Mouse (Mus musculus): ENCODE data around the gene Nsd1. TPM values are rescaled to one million over a fixed set of nuclear protein-coding genes. Genes with fewer than 3 reads are reported as not detected.
A peak's percentile ranks its signal among the peaks of the same experiment; 100 is the strongest.

The Nsd1 gene
- polyA plus RNA-seq, 1 experiment from 2014 or later = 46.3 TPM

GRCm38 (mm10) chr13:55329109-55329682 is 119.6 kb downstream of the Nsd1 start:
- Histone ChIP-seq H3K4me2 (ENCODE audit: low read length) (peak overlapping the region; percentile 95), H3K36me3 (ENCODE audit: control insufficient read depth, insufficient read depth, low read length) (peaks cover 11% of the 10 kb centered on the region), H3K4me1 (ENCODE audit: control insufficient read depth, insufficient read depth, low read depth, low read length) (peaks cover 24% of the 10 kb centered on the region), H3K4me3 (ENCODE audit: low read length) (peak overlapping the region; percentile 86), H3K9me3 (ENCODE audit: control insufficient read depth, low read length) (no peaks in the 10 kb centered on the region), H3K27ac (ENCODE audit: low read depth, low read length) (peak overlapping the region; percentile 83), H3K9ac (ENCODE audit: low read depth, low read length) (peak overlapping the region; percentile 75), H3K27me3 (replicated peaks; ENCODE audit: control insufficient read depth, insufficient read depth, low read length) (no peaks in the 10 kb centered on the region)
- WGBS = 1% methylated on average over 22 of the region's 29 CpGs
- peak; percentile 38 for ATAC-seq

- peak within 1 kb of the TSS; percentile 75 for H3K9ac ChIP-seq (ENCODE audit: low read depth, low read length)
- peaks cover 8% of the 10 kb centered on the region for H3K36me3 ChIP-seq (ENCODE audit: control insufficient read depth, insufficient read depth, low read length)
- peak within 1 kb of the TSS; percentile 95 for H3K4me2 ChIP-seq (ENCODE audit: low read length)
- no peaks in the 10 kb centered on the region for H3K27me3 ChIP-seq (replicated peaks; ENCODE audit: control insufficient read depth, insufficient read depth, low read length)
- no peaks in the 10 kb centered on the region for H3K9me3 ChIP-seq (ENCODE audit: control insufficient read depth, low read length)
- peaks cover 24% of the 10 kb centered on the region for H3K4me1 ChIP-seq (ENCODE audit: control insufficient read depth, insufficient read depth, low read depth, low read length)
- peak; percentile 81 for ATAC-seq
- H3K4me3 ChIP-seq (ENCODE audit: low read length) = peak within 1 kb of the TSS; percentile 86
- peak within 1 kb of the TSS; percentile 83 for H3K27ac ChIP-seq (ENCODE audit: low read depth, low read length)
- WGBS = under 1% methylated on average over 65 of the region's 82 CpGs
These were observed 120.3 kb downstream of the Nsd1 start, which contains the start of gene Mxd3 for GRCm38 (mm10) chr13:55329683-55330566. Gene Mxd3, minus strand, starts transcription at chr13:55329823.

- 48% methylated on average over 14 of the region's 14 CpGs for WGBS
- Histone ChIP-seq H3K4me2 (ENCODE audit: low read length) (peak overlapping the region; percentile 95), H3K27me3 (replicated peaks; ENCODE audit: control insufficient read depth, insufficient read depth, low read length) (no peaks in the 10 kb centered on the region), H3K4me1 (ENCODE audit: control insufficient read depth, insufficient read depth, low read depth, low read length) (peaks cover 24% of the 10 kb centered on the region), H3K27ac (ENCODE audit: low read depth, low read length) (peak overlapping the region; percentile 83), H3K36me3 (ENCODE audit: control insufficient read depth, insufficient read depth, low read length) (peaks cover 4% of the 10 kb centered on the region), H3K4me3 (ENCODE audit: low read length) (peak overlapping the region; percentile 86), H3K9ac (ENCODE audit: low read depth, low read length) (peak overlapping the region; percentile 75), H3K9me3 (ENCODE audit: control insufficient read depth, low read length) (no peaks in the 10 kb centered on the region)
- no peak for ATAC-seq
These were observed 121.2 kb downstream of the Nsd1 start for GRCm38 (mm10) chr13:55330567-55331400.

- H3K27ac ChIP-seq (ENCODE audit: low read depth, low read length) = no peak overlapping the region
- H3K4me3 ChIP-seq (ENCODE audit: low read length) = no peak overlapping the region
- H3K27me3 ChIP-seq (replicated peaks; ENCODE audit: control insufficient read depth, insufficient read depth, low read length) = no peaks in the 10 kb centered on the region
- H3K4me1 ChIP-seq (ENCODE audit: control insufficient read depth, insufficient read depth, low read depth, low read length) = peaks cover 19% of the 10 kb centered on the region
- WGBS = 94% methylated on average over 3 of the region's 3 CpGs
- no peaks in the 10 kb centered on the region for H3K36me3 ChIP-seq (ENCODE audit: control insufficient read depth, insufficient read depth, low read length)
- no peaks in the 10 kb centered on the region for H3K9me3 ChIP-seq (ENCODE audit: control insufficient read depth, low read length)
- H3K4me2 ChIP-seq (ENCODE audit: low read length) = no peak overlapping the region
- no peak for ATAC-seq
- no peak overlapping the region for H3K9ac ChIP-seq (ENCODE audit: low read depth, low read length)
These were observed 122.7 kb downstream of the Nsd1 start for GRCm38 (mm10) chr13:55332331-55332730.

- Histone ChIP-seq H3K27me3 (replicated peaks; ENCODE audit: control insufficient read depth, insufficient read depth, low read length) (no peaks in the 10 kb centered on the region), H3K4me2 (ENCODE audit: low read length) (no peak overlapping the region), H3K9me3 (ENCODE audit: control insufficient read depth, low read length) (no peaks in the 10 kb centered on the region), H3K27ac (ENCODE audit: low read depth, low read length) (no peak overlapping the region), H3K36me3 (ENCODE audit: control insufficient read depth, insufficient read depth, low read length) (no peaks in the 10 kb centered on the region), H3K4me3 (ENCODE audit: low read length) (no peak overlapping the region), H3K9ac (ENCODE audit: low read depth, low read length) (no peak overlapping the region), H3K4me1 (ENCODE audit: control insufficient read depth, insufficient read depth, low read depth, low read length) (peaks cover under 1% of the 10 kb centered on the region; the same call in 1 of the 2 replicates)
- 85% methylated on average over 4 of the region's 4 CpGs for WGBS
- ATAC-seq = no peak
These were observed 126.1 kb downstream of the Nsd1 start for GRCm38 (mm10) chr13:55335701-55336100.

GRCm38 (mm10) chr13:55337341-55337975 is 127.9 kb downstream of the Nsd1 start:
- H3K4me1 ChIP-seq (ENCODE audit: control insufficient read depth, insufficient read depth, low read depth, low read length) = no peaks in the 10 kb centered on the region
- no peaks in the 10 kb centered on the region for H3K27me3 ChIP-seq (replicated peaks; ENCODE audit: control insufficient read depth, insufficient read depth, low read length)
- no peak overlapping the region for H3K9ac ChIP-seq (ENCODE audit: low read depth, low read length)
- no peaks in the 10 kb centered on the region for H3K36me3 ChIP-seq (ENCODE audit: control insufficient read depth, insufficient read depth, low read length)
- H3K9me3 ChIP-seq (ENCODE audit: control insufficient read depth, low read length) = no peaks in the 10 kb centered on the region
- no peak overlapping the region for H3K4me3 ChIP-seq (ENCODE audit: low read length)
- WGBS = 71% methylated on average over 10 of the region's 10 CpGs
- no peak for ATAC-seq
- H3K27ac ChIP-seq (ENCODE audit: low read depth, low read length) = no peak overlapping the region
- H3K4me2 ChIP-seq (ENCODE audit: low read length) = no peak overlapping the region

GRCm38 (mm10) chr13:55338131-55339054 is 128.8 kb downstream of the Nsd1 start:
- Histone ChIP-seq H3K9me3 (ENCODE audit: control insufficient read depth, low read length) (no peaks in the 10 kb centered on the region), H3K9ac (ENCODE audit: low read depth, low read length) (no peak overlapping the region), H3K27me3 (replicated peaks; ENCODE audit: control insufficient read depth, insufficient read depth, low read length) (no peaks in the 10 kb centered on the region), H3K4me2 (ENCODE audit: low read length) (no peak overlapping the region), H3K4me3 (ENCODE audit: low read length) (no peak overlapping the region), H3K27ac (ENCODE audit: low read depth, low read length) (no peak overlapping the region), H3K36me3 (ENCODE audit: control insufficient read depth, insufficient read depth, low read length) (no peaks in the 10 kb centered on the region), H3K4me1 (ENCODE audit: control insufficient read depth, insufficient read depth, low read depth, low read length) (no peaks in the 10 kb centered on the region)
- no peak for ATAC-seq
- 54% methylated on average over 12 of the region's 12 CpGs for WGBS

- Histone ChIP-seq H3K27me3 (replicated peaks; ENCODE audit: control insufficient read depth, insufficient read depth, low read length) (no peaks in the 10 kb centered on the region), H3K4me1 (ENCODE audit: control insufficient read depth, insufficient read depth, low read depth, low read length) (no peaks in the 10 kb centered on the region), H3K36me3 (ENCODE audit: control insufficient read depth, insufficient read depth, low read length) (no peaks in the 10 kb centered on the region; the same call in 1 of the 2 replicates), H3K9me3 (ENCODE audit: control insufficient read depth, low read length) (no peaks in the 10 kb centered on the region), H3K4me3 (ENCODE audit: low read length) (no peak overlapping the region), H3K27ac (ENCODE audit: low read depth, low read length) (no peak overlapping the region), H3K9ac (ENCODE audit: low read depth, low read length) (no peak overlapping the region), H3K4me2 (ENCODE audit: low read length) (no peak overlapping the region)
- 47% methylated on average over 2 of the region's 2 CpGs for WGBS
- no peak for ATAC-seq
These were observed 129.7 kb downstream of the Nsd1 start for GRCm38 (mm10) chr13:55339259-55339658.
